ENCODE assay signal across 8 mouse cellular contexts in genomic region chrX:103493351-103494173, GRCm38 (mm10).
DNase-seq lines count a peak whose midpoint lies in the region; ATAC-seq lines count a peak whose summit lies in the region.

No protein-coding gene starts in this region.

- H3K36me3 ChIP-seq in forebrain, embryonic 12.5 days (replicated peaks) = peaks cover 7% of the 10 kb centered on the region
- peaks cover 4% of the 10 kb centered on the region; the same call in 1 of the 2 replicates for H3K36me3 ChIP-seq in heart, embryonic 16.5 days (ENCODE audit: control insufficient read depth, insufficient read depth)
- no peaks in the 10 kb centered on the region; the same call in 1 of the 2 replicates for H3K36me3 ChIP-seq in liver, embryonic 16.5 days (ENCODE audit: control insufficient read depth, insufficient read depth)
- no peaks in the 10 kb centered on the region for H3K36me3 ChIP-seq in neural tube, embryonic 11.5 days (ENCODE audit: control insufficient read depth, insufficient read depth, low read length)
- H3K36me3 ChIP-seq in stomach, embryonic 15.5 days = no peaks in the 10 kb centered on the region

- no peaks in the 10 kb centered on the region for H3K9me3 ChIP-seq in forebrain, embryonic 12.5 days
- H3K9me3 ChIP-seq in heart, embryonic 16.5 days (replicated peaks; ENCODE audit: control insufficient read depth, low read length) = no peaks in the 10 kb centered on the region
- no peaks in the 10 kb centered on the region for H3K9me3 ChIP-seq in liver, embryonic 16.5 days (replicated peaks; ENCODE audit: control insufficient read depth, low read length)
- H3K9me3 ChIP-seq in neural tube, embryonic 11.5 days (ENCODE audit: control insufficient read depth, low read length) = no peaks in the 10 kb centered on the region
- no peaks in the 10 kb centered on the region for H3K9me3 ChIP-seq in stomach, embryonic 15.5 days

- peak; percentile 98 for ATAC-seq in CD4-positive, CD25-positive, alpha-beta regulatory T cell, adult 4 months
- ATAC-seq in forebrain, embryonic 12.5 days (ENCODE audit: low FRiP score) = peak; percentile 97
- peak; percentile 97 for ATAC-seq in heart, embryonic 16.5 days (replicated peaks; ENCODE audit: extremely low read depth, insufficient read depth, low FRiP score)
- peak; percentile 96 for ATAC-seq in liver, embryonic 16.5 days (ENCODE audit: low read depth)
- ATAC-seq in neural tube, embryonic 11.5 days (ENCODE audit: insufficient read depth, low FRiP score, low TSS enrichment) = peak; percentile 99
- ATAC-seq in stomach, embryonic 15.5 days (ENCODE audit: insufficient read depth, low FRiP score, low read depth) = peak; percentile 93

- under 1% methylated on average over 48 of the region's 55 CpGs for WGBS in forebrain, embryonic 12.5 days
- WGBS in heart, embryonic 16.5 days = under 1% methylated on average over 46 of the region's 55 CpGs
- 1% methylated on average over 54 of the region's 55 CpGs for WGBS in liver, embryonic 16.5 days (ENCODE audit: insufficient replicate concordance)
- under 1% methylated on average over 46 of the region's 55 CpGs for WGBS in neural tube, embryonic 11.5 days
- WGBS in stomach, embryonic 15.5 days = under 1% methylated on average over 44 of the region's 55 CpGs

- H3K27ac ChIP-seq in forebrain, embryonic 12.5 days = peak overlapping the region; percentile 93
- H3K27ac ChIP-seq in heart, embryonic 16.5 days (ENCODE audit: low read length) = peak overlapping the region; percentile 92
- peak overlapping the region; percentile 78 for H3K27ac ChIP-seq in liver, embryonic 16.5 days (ENCODE audit: low read length)
- peak overlapping the region; percentile 89 for H3K27ac ChIP-seq in neural tube, embryonic 11.5 days (ENCODE audit: low read depth, low read length)
- H3K27ac ChIP-seq in stomach, embryonic 15.5 days = peak overlapping the region; percentile 92

- H3K27me3 ChIP-seq in forebrain, embryonic 12.5 days = no peaks in the 10 kb centered on the region
- no peaks in the 10 kb centered on the region for H3K27me3 ChIP-seq in heart, embryonic 16.5 days (ENCODE audit: control insufficient read depth, insufficient read depth, low read length)
- H3K27me3 ChIP-seq in liver, embryonic 16.5 days (ENCODE audit: control insufficient read depth, insufficient read depth, low read depth, low read length) = no peaks in the 10 kb centered on the region
- H3K27me3 ChIP-seq in neural tube, embryonic 11.5 days (ENCODE audit: control insufficient read depth, insufficient read depth, low read length) = no peaks in the 10 kb centered on the region
- H3K27me3 ChIP-seq in stomach, embryonic 15.5 days (replicated peaks) = no peaks in the 10 kb centered on the region

- H3K4me2 ChIP-seq in forebrain, embryonic 12.5 days = peak overlapping the region; percentile 54
- peak overlapping the region; percentile 63 for H3K4me2 ChIP-seq in heart, embryonic 16.5 days (ENCODE audit: low read depth, low read length)
- peak overlapping the region; percentile 59 for H3K4me2 ChIP-seq in liver, embryonic 16.5 days (ENCODE audit: low read depth, low read length)
- H3K4me2 ChIP-seq in neural tube, embryonic 11.5 days (ENCODE audit: low read depth) = peak overlapping the region; percentile 48
- H3K4me2 ChIP-seq in stomach, embryonic 15.5 days = peak overlapping the region; percentile 48

- H3K9ac ChIP-seq in forebrain, embryonic 12.5 days = peak overlapping the region; percentile 80
- H3K9ac ChIP-seq in heart, embryonic 16.5 days (ENCODE audit: low read length) = peak overlapping the region; percentile 93
- H3K9ac ChIP-seq in liver, embryonic 16.5 days (ENCODE audit: low read depth, low read length) = peak overlapping the region; percentile 86
- H3K9ac ChIP-seq in neural tube, embryonic 11.5 days (ENCODE audit: low read length) = peak overlapping the region; percentile 76
- peak overlapping the region; percentile 42; the same call in 1 of the 2 replicates for H3K9ac ChIP-seq in stomach, embryonic 15.5 days

- peaks cover 20% of the 10 kb centered on the region for H3K4me1 ChIP-seq in forebrain, embryonic 12.5 days
- H3K4me1 ChIP-seq in heart, embryonic 16.5 days (ENCODE audit: control insufficient read depth, insufficient read depth, low read length) = peaks cover 7% of the 10 kb centered on the region
- H3K4me1 ChIP-seq in liver, embryonic 16.5 days (ENCODE audit: control insufficient read depth, low read depth, low read length) = peaks cover 12% of the 10 kb centered on the region
- H3K4me1 ChIP-seq in neural tube, embryonic 11.5 days (ENCODE audit: control insufficient read depth, insufficient read depth, low read length) = no peaks in the 10 kb centered on the region
- H3K4me1 ChIP-seq in stomach, embryonic 15.5 days = 0 out of 2 replicates have a peak, but pooled peaks cover 5% of the 10 kb centered on the region

- H3K4me3 ChIP-seq in forebrain, embryonic 12.5 days (replicated peaks) = peak overlapping the region; percentile 54
- H3K4me3 ChIP-seq in heart, embryonic 16.5 days (ENCODE audit: low read length) = peak overlapping the region; percentile 71
- H3K4me3 ChIP-seq in liver, embryonic 16.5 days (ENCODE audit: low read depth, low read length) = peak overlapping the region; percentile 78
- peak overlapping the region; percentile 47 for H3K4me3 ChIP-seq in neural tube, embryonic 11.5 days (ENCODE audit: low read depth, low read length)
- H3K4me3 ChIP-seq in stomach, embryonic 15.5 days (replicated peaks) = peak overlapping the region; percentile 54

- DNase-seq in c-Kit-positive CD71-positive TER-119-positive erythroid progenitor cells, embryonic 14.5 days (ENCODE audit: low spot score) = peak; percentile 55
- DNase-seq in kidney, postnatal 25 days = peak; percentile 61 to 88
- DNase-seq in neural tube, embryonic 11.5 days (ENCODE audit: low spot score) = peak; percentile 83

Comparison
In these comparisons a context has a peak if more than half of its experiments do, and no peak if none do; other contexts are left out.
1. Peak in every context shown above with its lines: DNase-seq, ATAC-seq, H3K4me3 ChIP-seq and H3K27ac ChIP-seq.
2. H3K9ac ChIP-seq: peak in every context shown above with its lines; median percentile 93 in heart, embryonic 16.5 days; 86 in liver, embryonic 16.5 days; 80 in forebrain, embryonic 12.5 days; 76 in neural tube, embryonic 11.5 days; 42 in stomach, embryonic 15.5 days.